Mouse (Mus musculus) natural killer cell, adult 2 months (primary cell): ENCODE results near the gene Hand2.

Source experiments
- DNase-seq, 2 experiments: peaks; one replicate each; pipeline ENCODE4 v3.0.0; 2022; ENCODE audit warnings: low spot score in 2 of 2

Hand2 gene

GRCm38 (mm10) chr8:57320851-57321743 lies at the start of gene Hand2:
TSS of gene Hand2 (plus strand) at chr8:57320983.
- no peak for DNase-seq

GRCm38 (mm10) chr8:57273055-57273454 lies 47.7 kb upstream of the Hand2 start:
- no peak for DNase-seq

DNA sequence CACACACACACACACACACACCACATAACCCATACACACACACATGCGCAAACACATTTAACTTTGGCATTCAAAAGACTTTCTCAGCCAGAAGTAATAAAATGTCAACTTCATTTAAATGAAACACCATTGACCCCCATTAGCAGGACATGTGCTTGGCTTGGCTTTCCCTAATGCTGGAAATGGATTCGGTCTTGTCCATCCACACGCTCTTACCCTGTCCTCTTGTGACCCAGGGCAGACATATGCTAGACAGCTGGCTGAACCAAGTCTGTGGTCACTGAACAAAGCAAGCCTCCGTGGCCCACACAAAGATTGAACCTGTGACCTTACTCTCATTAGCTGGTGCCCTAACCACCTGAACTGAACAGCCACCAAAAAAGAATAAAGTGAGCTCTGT lies 27.3 kb upstream of the Hand2 start:
- no peak for DNase-seq

DNA sequence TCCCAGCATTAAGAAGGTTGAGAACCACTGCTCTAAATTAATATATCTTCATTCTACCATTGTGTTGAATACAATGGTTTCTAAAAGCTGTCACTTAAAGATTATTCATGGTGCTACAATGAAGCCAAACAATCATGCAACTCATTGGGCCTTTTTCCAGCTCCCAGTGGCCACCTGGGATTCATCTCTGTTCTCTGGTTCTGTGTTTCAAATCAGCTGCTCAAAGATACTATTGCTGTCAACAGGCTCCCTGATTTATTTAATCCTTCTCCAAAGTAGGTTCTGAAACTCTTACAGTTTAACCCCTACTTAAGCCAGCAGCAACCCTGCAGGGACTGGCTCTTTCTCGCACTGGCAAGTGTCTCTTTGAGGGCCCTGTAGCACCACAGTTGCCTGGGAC lies 17.3 kb upstream of the Hand2 start:
- DNase-seq: no peak

DNA sequence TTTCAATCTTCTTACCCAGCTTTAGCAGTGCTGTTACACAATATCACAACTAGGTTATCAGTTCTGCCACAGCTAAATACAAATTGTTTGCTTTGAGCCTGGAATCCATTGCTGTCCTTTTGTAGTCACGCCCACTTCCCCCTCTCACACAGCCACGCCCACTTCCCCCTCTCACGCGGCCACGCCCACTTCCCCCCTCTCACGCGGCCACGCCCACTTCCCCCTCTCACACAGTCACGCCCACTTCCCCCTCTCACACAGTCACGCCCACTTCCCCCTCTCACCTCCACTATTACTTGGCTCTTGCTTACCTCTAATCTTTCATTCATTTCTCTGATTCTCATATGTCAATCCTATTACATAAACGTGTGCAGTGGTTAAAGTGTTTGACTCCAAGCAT lies 15.8 kb upstream of the Hand2 start:
- DNase-seq: peak; percentile 67 to 75

GRCm38 (mm10) chr8:57306441-57306840 lies 14.3 kb upstream of the Hand2 start:
- no peak for DNase-seq

DNA sequence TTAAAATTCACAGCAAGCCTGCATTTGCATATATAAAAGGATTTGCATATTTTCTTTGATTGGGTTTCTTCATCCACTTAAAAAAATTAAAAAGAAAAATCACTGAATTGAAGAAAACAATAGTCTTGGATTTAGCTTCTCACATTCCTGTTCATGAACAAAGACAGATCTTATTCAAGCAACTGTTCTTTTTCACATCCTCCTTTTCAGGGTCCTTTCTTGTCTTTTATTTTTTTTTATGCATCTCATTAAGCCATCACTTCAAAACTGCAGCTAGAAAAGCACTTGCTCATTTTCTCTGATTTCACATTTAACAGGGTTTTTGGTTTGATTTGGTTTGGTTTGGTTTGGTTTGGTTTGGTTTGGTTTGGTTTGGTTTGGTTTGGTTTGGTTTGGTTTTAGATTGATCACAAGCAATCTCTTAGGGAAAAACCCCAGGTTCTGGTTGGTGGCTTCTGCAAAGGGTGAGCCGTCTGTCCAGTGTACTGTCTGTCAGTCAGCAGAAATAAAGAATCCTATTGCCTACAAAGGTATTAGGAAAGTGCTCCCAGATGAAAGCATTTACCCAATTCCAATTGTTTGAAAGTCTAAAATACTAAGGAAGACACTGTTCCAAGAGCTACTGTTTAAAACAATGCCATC lies 10.8 kb upstream of the Hand2 start:
- DNase-seq: no peak

DNA sequence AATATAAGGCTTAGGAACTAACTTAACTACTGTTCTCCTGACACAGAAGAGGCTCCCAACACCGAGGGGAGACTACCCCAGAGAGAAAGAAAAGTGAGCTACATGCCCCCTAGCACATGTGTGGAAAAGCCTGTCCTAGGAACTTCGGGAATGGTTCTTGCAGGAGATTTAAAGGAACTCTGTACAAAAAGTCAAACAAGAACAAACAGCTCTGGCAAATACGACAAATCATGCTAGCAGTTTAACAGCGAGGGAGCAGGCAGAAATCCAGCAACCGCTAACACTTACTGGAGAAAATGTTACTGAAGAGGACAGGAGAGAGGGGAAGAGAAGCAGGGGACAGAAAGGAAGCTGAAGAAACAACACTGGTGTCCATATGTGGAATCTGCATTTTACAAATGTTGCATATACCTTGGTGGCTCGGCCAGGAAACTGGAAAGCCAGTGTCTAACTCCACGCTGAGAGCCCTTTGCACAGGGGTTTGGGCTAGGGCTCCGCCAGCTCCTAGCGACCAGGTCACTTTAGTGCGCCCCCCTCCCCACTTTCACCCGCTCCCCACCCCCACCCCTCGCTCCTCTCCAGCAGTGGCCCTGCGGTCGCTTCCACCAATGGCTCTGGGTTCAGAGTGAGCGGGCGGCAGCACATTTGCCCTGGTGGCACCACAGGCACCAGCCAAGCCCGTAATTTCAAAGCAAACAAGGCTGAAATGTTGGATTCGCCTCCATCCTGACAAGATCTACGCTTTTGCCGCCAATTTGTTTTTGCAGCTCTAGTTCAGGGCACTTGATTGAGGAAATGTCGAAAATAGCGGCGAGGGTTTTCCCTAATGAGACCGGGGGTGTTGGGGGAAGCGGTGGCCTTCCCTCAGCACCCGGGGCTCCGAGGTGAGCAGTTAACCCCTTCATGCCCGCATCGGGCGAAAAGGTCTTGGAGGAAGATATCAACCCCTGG lies 8.5 kb upstream of the Hand2 start:
- DNase-seq: no peak

DNA sequence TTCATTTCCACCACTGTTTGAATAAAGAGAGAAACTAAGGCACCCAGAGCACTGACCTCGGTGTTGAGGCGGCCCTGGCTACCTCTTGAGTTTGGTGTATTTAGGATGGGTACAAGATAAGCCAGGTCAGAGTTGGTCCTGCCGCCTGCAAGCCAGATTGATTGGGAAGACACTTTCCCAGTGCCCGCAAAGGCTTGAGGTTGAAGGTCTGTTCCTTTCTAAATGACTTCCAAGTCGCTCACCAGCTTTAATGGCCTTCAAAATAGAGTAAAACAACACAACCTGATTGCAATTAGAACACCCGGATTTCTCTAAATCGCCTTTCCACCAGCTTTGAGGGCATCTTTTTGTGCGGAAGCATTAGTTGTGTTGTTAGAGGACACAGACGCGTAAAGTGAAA lies 7.2 kb upstream of the Hand2 start:
- no peak for DNase-seq

DNA sequence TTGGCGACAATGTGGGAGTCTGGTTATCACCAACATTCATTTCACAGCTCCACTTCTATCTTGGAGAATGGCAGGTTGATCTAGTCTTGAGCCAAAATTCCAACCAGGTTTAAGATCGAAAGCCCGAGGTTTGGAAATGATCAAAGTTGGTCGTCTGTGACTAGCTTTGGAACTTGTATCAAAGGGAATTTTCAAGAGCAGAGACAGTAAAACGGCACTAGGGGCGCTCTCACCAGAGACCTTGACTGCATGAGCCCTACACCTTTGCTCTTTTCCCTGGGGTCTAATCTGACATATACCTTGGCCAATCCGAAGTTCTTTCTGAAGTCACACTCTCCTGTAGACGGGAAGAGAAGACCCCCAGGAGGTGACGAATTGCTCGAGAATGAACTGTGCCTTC lies 6.6 kb upstream of the Hand2 start:
- DNase-seq: no peak

GRCm38 (mm10) chr8:57315471-57315870 lies 5.3 kb upstream of the Hand2 start:
- DNase-seq: no peak

GRCm38 (mm10) chr8:57317107-57317506 lies 3.7 kb upstream of the Hand2 start:
- no peak for DNase-seq

DNA sequence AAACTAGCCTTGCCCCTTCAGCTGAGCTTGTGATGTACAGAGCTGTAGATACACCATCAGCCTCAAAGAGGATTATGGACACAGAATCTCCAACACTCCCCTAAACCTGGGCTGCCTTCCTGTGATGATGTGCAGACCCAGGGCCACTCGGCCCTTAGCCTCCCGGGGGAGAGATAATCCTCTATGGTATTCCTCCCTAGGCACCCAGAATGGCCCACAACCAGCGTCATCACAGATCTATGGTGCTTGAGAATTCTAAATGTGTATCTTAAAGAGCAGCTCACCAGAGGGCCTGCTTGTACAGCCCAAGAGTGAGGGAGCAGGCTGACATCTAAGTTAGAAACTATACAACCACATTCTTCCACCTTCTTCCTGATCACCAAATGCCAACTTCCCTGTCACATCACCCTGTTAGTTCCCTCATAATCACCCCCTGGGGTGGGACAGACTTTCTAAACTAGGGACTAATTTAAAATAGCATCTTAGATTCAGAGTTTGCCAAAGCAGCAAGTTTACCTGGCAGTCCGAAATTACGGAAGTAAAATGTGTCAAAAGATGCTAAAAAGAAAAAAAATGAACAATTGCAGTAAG lies 2.8 kb upstream of the Hand2 start:
- DNase-seq: no peak

DNA sequence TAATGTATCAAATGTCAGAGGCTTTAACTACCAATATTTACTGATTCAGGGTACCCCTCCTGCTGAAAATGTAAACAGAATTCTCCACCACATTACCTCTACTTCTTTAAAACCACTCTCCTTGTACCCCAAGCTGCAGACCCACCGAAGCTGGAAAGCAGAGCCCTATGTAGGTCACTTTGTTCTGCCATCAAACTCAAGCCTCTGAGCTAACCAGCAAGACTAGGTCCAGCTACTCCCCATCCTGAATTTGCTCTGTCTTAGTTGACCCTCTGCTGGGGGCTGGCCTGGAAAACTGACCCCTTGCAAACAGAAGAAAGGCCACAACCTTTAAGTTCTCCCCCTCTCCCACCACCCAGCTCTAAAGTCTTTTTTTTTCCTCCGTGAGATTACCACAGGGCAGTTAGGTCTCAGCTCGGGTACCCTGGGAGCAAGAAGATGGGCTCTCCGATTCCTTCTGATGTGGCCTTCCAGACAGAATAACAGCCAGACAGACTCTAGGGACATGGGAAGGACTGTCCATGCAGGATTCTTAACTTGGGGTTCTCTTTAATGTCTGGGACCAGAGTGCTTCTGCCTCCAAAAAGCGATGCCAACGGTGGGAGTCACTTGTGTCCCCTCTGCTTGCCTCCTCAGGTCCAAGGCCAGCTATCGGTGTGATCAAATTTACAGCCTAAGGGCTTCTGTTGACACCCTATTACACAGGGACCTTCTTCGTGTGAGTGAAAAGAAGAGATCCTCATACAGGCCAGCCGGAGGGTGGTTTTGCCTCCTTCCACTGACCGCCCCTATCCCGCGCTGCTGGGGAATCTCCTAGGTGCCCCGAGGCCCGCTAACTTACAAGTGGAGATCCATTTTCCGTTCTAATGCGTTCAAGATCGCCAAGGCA lies 1.4 kb upstream of the Hand2 start:
- DNase-seq: no peak

GRCm38 (mm10) chr8:57319981-57320585 lies 700 bp upstream of the Hand2 start:
- DNase-seq: no peak

- no peak for DNase-seq
Measured at GRCm38 (mm10) chr8:57321898-57322895, 1.4 kb downstream of the Hand2 start.

DNA sequence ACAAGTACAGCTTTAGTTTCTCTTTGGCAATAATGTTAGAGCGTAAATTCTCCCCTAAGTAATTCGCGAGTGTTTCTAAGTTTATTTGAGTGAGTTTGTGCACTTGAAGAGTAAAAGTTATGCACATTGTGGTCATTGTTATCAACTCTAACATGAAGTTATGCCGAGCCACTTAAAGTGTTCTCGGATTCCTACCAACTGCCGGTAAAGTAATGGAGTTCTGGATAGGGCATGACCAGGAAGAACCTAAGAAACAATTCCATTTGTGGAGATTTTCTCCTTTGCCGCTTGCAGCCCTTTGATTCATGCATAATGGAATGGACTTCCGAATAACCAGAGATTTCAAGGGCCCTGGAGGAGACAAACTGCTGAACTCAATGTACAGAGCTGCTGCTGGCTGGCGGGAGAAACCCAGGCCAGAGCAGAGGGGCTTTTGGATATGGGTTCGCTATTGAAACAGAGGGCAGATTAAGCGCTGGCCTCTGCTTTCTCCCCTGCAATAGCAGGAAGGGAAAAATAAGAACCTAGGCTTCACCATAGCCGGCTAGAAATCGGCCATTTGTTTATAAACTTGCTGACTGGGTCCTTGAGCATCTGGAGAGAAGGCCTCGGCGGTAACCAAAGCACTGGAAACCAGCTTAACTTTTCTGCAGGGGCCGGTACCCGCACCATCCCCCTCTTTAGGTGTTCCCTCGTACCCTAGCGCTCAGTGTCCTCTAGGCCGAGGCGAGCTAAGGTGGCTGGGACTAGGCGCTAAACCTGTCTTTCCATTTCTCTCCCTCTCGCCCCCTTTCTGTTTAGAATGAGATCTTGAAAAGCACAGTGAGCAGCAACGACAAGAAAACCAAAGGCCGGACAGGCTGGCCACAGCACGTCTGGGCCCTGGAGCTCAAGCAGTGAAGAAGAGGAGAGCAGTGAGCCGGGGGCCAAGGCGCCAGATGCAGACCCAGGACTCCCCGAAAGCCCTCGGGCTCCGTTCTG lies 2.5 kb downstream of the Hand2 start:
- DNase-seq: no peak

DNA sequence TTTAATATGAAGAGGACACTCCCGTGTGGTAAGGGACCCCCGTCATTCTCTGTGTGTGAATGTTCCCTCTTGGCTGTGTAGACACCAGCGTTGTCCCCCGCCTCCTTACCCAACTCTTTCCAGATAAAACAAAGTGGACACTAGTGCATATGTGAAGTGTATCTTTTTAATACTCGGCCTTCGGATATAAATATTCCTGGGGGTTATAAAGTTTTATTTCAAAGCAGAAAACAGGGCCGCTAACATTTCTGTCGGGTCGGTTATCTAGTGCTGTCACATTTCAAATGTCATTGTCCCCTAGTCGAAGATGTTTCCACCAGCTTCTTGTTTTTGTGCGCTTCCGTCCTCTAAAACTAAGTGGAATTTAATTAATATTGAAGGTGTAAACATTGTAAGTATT lies 3.3 kb downstream of the Hand2 start:
- DNase-seq: no peak
